Comparison of ENCODE assay signal across 8 mouse cellular contexts in genomic region chr12:83988483-83988882, GRCm38 (mm10). TPM values are rescaled to one million over a fixed set of nuclear protein-coding genes. Genes with fewer than 3 reads are reported as not detected.
DNase-seq lines count a peak whose midpoint lies in the region; ATAC-seq and TF ChIP-seq lines count a peak whose summit lies in the region.

No protein-coding gene starts in this region.

- peak overlapping the region; percentile 74 for H3K4me2 ChIP-seq in heart, embryonic 15.5 days
- H3K4me2 ChIP-seq in forebrain, embryonic 13.5 days = peak overlapping the region; percentile 62
- H3K4me2 ChIP-seq in liver, postnatal 0 days (ENCODE audit: low read depth, low read length) = peak overlapping the region; percentile 72

- intact Hi-C loops in heart, postnatal 36 days (cut with DNase I) = no loop called here

- H3K36me3 ChIP-seq in heart, embryonic 15.5 days = peaks cover 12% of the 10 kb centered on the region
- no peaks in the 10 kb centered on the region for H3K36me3 ChIP-seq in ES-Bruce4 (ENCODE audit: control insufficient read depth, insufficient read depth, low read length, poor library complexity, severe bottlenecking)
- H3K36me3 ChIP-seq in forebrain, embryonic 13.5 days (ENCODE audit: poor library complexity, severe bottlenecking) = no peaks in the 10 kb centered on the region
- H3K36me3 ChIP-seq in liver, postnatal 0 days (replicated peaks; ENCODE audit: insufficient read depth, low read length) = 0 out of 2 replicates have a peak, but pooled peaks cover 4% of the 10 kb centered on the region

- H3K9me3 ChIP-seq in heart, embryonic 15.5 days (replicated peaks) = no peaks in the 10 kb centered on the region
- no peaks in the 10 kb centered on the region for H3K9me3 ChIP-seq in ES-Bruce4 (replicated peaks; ENCODE audit: control insufficient read depth, insufficient read depth, low read length, poor library complexity, severe bottlenecking)
- no peaks in the 10 kb centered on the region for H3K9me3 ChIP-seq in forebrain, embryonic 13.5 days (replicated peaks)
- H3K9me3 ChIP-seq in liver, postnatal 0 days (ENCODE audit: low read length) = no peaks in the 10 kb centered on the region; the same call in 1 of the 2 replicates

- DNase-seq in heart, postnatal 36 days = no peak
- no peak for DNase-seq in liver, postnatal 0 days
- no peak for DNase-seq in gastrocnemius, postnatal 25 days
- no peak for DNase-seq in ovary, postnatal 10 days (ENCODE audit: low spot score)
- no peak for DNase-seq in spleen, postnatal 4 days (ENCODE audit: low spot score in 2 of 2)

- no peak for TF ChIP-seq EP300 in ES-Bruce4 (IDR thresholded peaks at IDR 0.05; ENCODE audit: insufficient read depth, low read depth, low read length)
- no peak for TF ChIP-seq EP300 in liver, postnatal 0 days (IDR thresholded peaks at IDR 0.05; ENCODE audit: low read depth)

- peaks cover 16% of the 10 kb centered on the region for H3K4me1 ChIP-seq in heart, embryonic 15.5 days (replicated peaks)
- H3K4me1 ChIP-seq in ES-Bruce4 (ENCODE audit: control insufficient read depth, insufficient read depth, low read length) = no peaks in the 10 kb centered on the region
- peaks cover 11% of the 10 kb centered on the region; the same call in 1 of the 2 replicates for H3K4me1 ChIP-seq in forebrain, embryonic 13.5 days
- H3K4me1 ChIP-seq in liver, postnatal 0 days (ENCODE audit: insufficient read depth) = peaks cover 11% of the 10 kb centered on the region

- peak overlapping the region; percentile 98 for H3K27ac ChIP-seq in heart, embryonic 15.5 days
- H3K27ac ChIP-seq in ES-Bruce4 (ENCODE audit: insufficient read depth, low read length) = no peak overlapping the region
- peak overlapping the region; percentile 79; the same call in 1 of the 2 replicates for H3K27ac ChIP-seq in forebrain, embryonic 13.5 days
- H3K27ac ChIP-seq in liver, postnatal 0 days (ENCODE audit: low read depth) = peak overlapping the region; percentile 93; the same call in 1 of the 2 replicates

- no peak for TF ChIP-seq CTCF in ES-Bruce4 (IDR thresholded peaks at IDR 0.05; ENCODE audit: low read depth, low read length)
- TF ChIP-seq CTCF in liver, postnatal 0 days (IDR thresholded peaks at IDR 0.05; ENCODE audit: low read depth) = no peak

- peak overlapping the region; percentile 70 for H3K4me3 ChIP-seq in heart, embryonic 15.5 days
- peak overlapping the region; percentile 70 for H3K4me3 ChIP-seq in ES-Bruce4 (ENCODE audit: low read depth, low read length)
- peak overlapping the region; percentile 63 for H3K4me3 ChIP-seq in forebrain, embryonic 13.5 days
- peak overlapping the region; percentile 57 for H3K4me3 ChIP-seq in liver, postnatal 0 days (ENCODE audit: low read depth, low read length)

- TF ChIP-seq POLR2A in ES-Bruce4 (IDR thresholded peaks at IDR 0.05; ENCODE audit: insufficient read depth, low read length) = no peak

- 65% methylated on average over 4 of the region's 4 CpGs for WGBS in heart, embryonic 15.5 days
- WGBS in forebrain, embryonic 13.5 days = 69% methylated on average over 4 of the region's 4 CpGs
- 59% methylated on average over 4 of the region's 4 CpGs for WGBS in liver, postnatal 0 days (ENCODE audit: insufficient replicate concordance)

- H3K27me3 ChIP-seq in heart, embryonic 15.5 days = no peaks in the 10 kb centered on the region
- H3K27me3 ChIP-seq in ES-Bruce4 (ENCODE audit: control insufficient read depth, insufficient read depth, low read length, poor library complexity, severe bottlenecking) = no peaks in the 10 kb centered on the region
- H3K27me3 ChIP-seq in forebrain, embryonic 13.5 days = no peaks in the 10 kb centered on the region
- H3K27me3 ChIP-seq in liver, postnatal 0 days (ENCODE audit: insufficient read depth, low read length) = no peaks in the 10 kb centered on the region

- H3K9ac ChIP-seq in heart, embryonic 15.5 days = peak overlapping the region; percentile 77
- H3K9ac ChIP-seq in ES-Bruce4 (ENCODE audit: low read depth, poor library complexity, severe bottlenecking) = peak overlapping the region; percentile 68
- peak overlapping the region; percentile 79 for H3K9ac ChIP-seq in forebrain, embryonic 13.5 days
- H3K9ac ChIP-seq in liver, postnatal 0 days (replicated peaks) = peak overlapping the region; percentile 78

- peak; percentile 4; the same call in 1 of the 2 replicates for ATAC-seq in heart, embryonic 15.5 days (replicated peaks; ENCODE audit: insufficient number of reproducible peaks, insufficient read depth, low FRiP score, low read depth)
- peak; percentile 34; the same call in 1 of the 2 replicates for ATAC-seq in forebrain, embryonic 13.5 days
- no peak for ATAC-seq in liver, postnatal 0 days

RNA-seq across cellular contexts. Expression of gene Acot2, which starts 0.8 kb away (rescaled TPM):
- polyA plus RNA-seq in heart, embryonic 15.5 days (2015; fragmentation: Nextera tagmentation; extraction: Ambion mirVana) = 65.8 and 78.0 TPM in 2 replicates
- total RNA-seq in heart, postnatal 36 days (2021) = 100 to 1,000 TPM; 139 to 166 TPM
- polyA plus RNA-seq in ES-Bruce4 (2011; ENCODE audit: insufficient read depth, insufficient read length, low read depth, missing spikeins) = 6.5 and 6.7 TPM in 2 replicates
- 9.9 and 11.1 TPM in 2 replicates for polyA plus RNA-seq in forebrain, embryonic 13.5 days (2015; fragmentation: Nextera tagmentation; extraction: Ambion mirVana)
- polyA plus RNA-seq in liver, postnatal 0 days (2015; fragmentation: Nextera tagmentation; extraction: Ambion mirVana) = 32.8 and 39.4 TPM in 2 replicates
- total RNA-seq in gastrocnemius, postnatal 25 days (2021) = 10 to 100 TPM; 12.6 to 13.9 TPM

RNA-seq across cellular contexts. Expression of gene Heatr4, which starts 3.8 kb away (rescaled TPM):
- not detected in 2 replicates for polyA plus RNA-seq in heart, embryonic 15.5 days (2015; fragmentation: Nextera tagmentation; extraction: Ambion mirVana)
- not detected for total RNA-seq in heart, postnatal 36 days (2021)
- polyA plus RNA-seq in ES-Bruce4 (2011; ENCODE audit: insufficient read depth, insufficient read length, low read depth, missing spikeins) = not detected in 2 replicates
- 0.05 TPM in 1 of 2 replicates, not detected in the other for polyA plus RNA-seq in forebrain, embryonic 13.5 days (2015; fragmentation: Nextera tagmentation; extraction: Ambion mirVana)
- polyA plus RNA-seq in liver, postnatal 0 days (2015; fragmentation: Nextera tagmentation; extraction: Ambion mirVana) = not detected in 2 replicates
- total RNA-seq in gastrocnemius, postnatal 25 days (2021) = not detected

RNA-seq across cellular contexts. Expression of gene Acot1, which starts 20.8 kb away (rescaled TPM):
- polyA plus RNA-seq in heart, embryonic 15.5 days (2015; fragmentation: Nextera tagmentation; extraction: Ambion mirVana) = 27.7 and 29.8 TPM in 2 replicates
- total RNA-seq in heart, postnatal 36 days (2021) = 10 to 100 TPM; 75.0 to 91.8 TPM
- 36.4 and 48.7 TPM in 2 replicates for polyA plus RNA-seq in ES-Bruce4 (2011; ENCODE audit: insufficient read depth, insufficient read length, low read depth, missing spikeins)
- polyA plus RNA-seq in forebrain, embryonic 13.5 days (2015; fragmentation: Nextera tagmentation; extraction: Ambion mirVana) = 54.0 and 56.5 TPM in 2 replicates
- 87.8 and 106 TPM in 2 replicates for polyA plus RNA-seq in liver, postnatal 0 days (2015; fragmentation: Nextera tagmentation; extraction: Ambion mirVana)
- 1 to 10 TPM in 1 of 2 experiments, under 1 TPM in 1; 0.83 to 4.1 TPM for total RNA-seq in gastrocnemius, postnatal 25 days (2021)

RNA-seq across cellular contexts. Expression of gene Riox1, which starts 38.1 kb away (rescaled TPM):
- polyA plus RNA-seq in heart, embryonic 15.5 days (2015; fragmentation: Nextera tagmentation; extraction: Ambion mirVana) = 7.9 and 10.2 TPM in 2 replicates
- total RNA-seq in heart, postnatal 36 days (2021) = 1 to 10 TPM; 5.0 to 5.3 TPM
- polyA plus RNA-seq in ES-Bruce4 (2011; ENCODE audit: insufficient read depth, insufficient read length, low read depth, missing spikeins) = 13.0 and 13.7 TPM in 2 replicates
- 8.6 and 9.4 TPM in 2 replicates for polyA plus RNA-seq in forebrain, embryonic 13.5 days (2015; fragmentation: Nextera tagmentation; extraction: Ambion mirVana)
- polyA plus RNA-seq in liver, postnatal 0 days (2015; fragmentation: Nextera tagmentation; extraction: Ambion mirVana) = 6.2 and 8.1 TPM in 2 replicates
- total RNA-seq in gastrocnemius, postnatal 25 days (2021) = 1 to 10 TPM; 2.3 to 2.9 TPM

RNA-seq across cellular contexts. Expression of gene Acot4, which starts 49.7 kb away (rescaled TPM):
- polyA plus RNA-seq in heart, embryonic 15.5 days (2015; fragmentation: Nextera tagmentation; extraction: Ambion mirVana) = 0.16 and 0.29 TPM in 2 replicates
- 1 to 10 TPM; 1.2 to 1.3 TPM for total RNA-seq in heart, postnatal 36 days (2021)
- 0.21 and 0.39 TPM in 2 replicates for polyA plus RNA-seq in ES-Bruce4 (2011; ENCODE audit: insufficient read depth, insufficient read length, low read depth, missing spikeins)
- 0.09 and 0.10 TPM in 2 replicates for polyA plus RNA-seq in forebrain, embryonic 13.5 days (2015; fragmentation: Nextera tagmentation; extraction: Ambion mirVana)
- polyA plus RNA-seq in liver, postnatal 0 days (2015; fragmentation: Nextera tagmentation; extraction: Ambion mirVana) = 29.0 and 35.0 TPM in 2 replicates
- total RNA-seq in gastrocnemius, postnatal 25 days (2021) = under 1 TPM; 0.05 to 0.43 TPM
